Mouse (Mus musculus) ES-E14 (cell line): ENCODE data around the gene Vmn2r86.
"Not testable (repeated sequence)": the region's sequence is repeated elsewhere in the genome, so short reads cannot be mapped to it uniquely, and the experiment has no call there.

Experiments
- CHD2 ChIP-seq: IDR thresholded peaks from 2 replicates; pipeline ENCODE4 v1.6.1; 2014; ENCODE audit warnings: mild to moderate bottlenecking, low read depth, low read length, inconsistent platforms
- ZC3H11A ChIP-seq: IDR thresholded peaks from 2 replicates; pipeline ENCODE4 v1.6.1; 2012; ENCODE audit warnings: low read depth, mild to moderate bottlenecking, inconsistent platforms, low read length, borderline replicate concordance
- ZNF384 ChIP-seq: IDR thresholded peaks from 2 replicates; pipeline ENCODE4 v1.6.1; 2012; ENCODE audit warnings: low read depth, low read length, inconsistent platforms

GRCm38 (mm10) chr10:130434185-130434898, 21.5 kb downstream of the Vmn2r86 start:
- not testable (repeated sequence) for TF ChIP-seq ZNF384, ZC3H11A, CHD2
